Mouse (Mus musculus) mouse embryonic stem cell (cell line): ENCODE measurements around the gene Col23a1.

ENCODE experiments used
- in situ Hi-C, 2 experiments: fragments of 300-500 bp; cut with MboI; formaldehyde crosslinking; loops; 1 replicate in 1 of 2; 3 replicates in 1 of 2; pipeline ENCODE4 v1.14.3; 2019 to 2020; ENCODE audit warnings: low sequenced_read_pairs in 2 of 2, low pct_unique_long_range_greater_than_20kb in 1 of 2, mixed read lengths in 1 of 2; ENCODE audit not compliant: unreplicated experiment in 1 of 2

Col23a1 gene

GRCm38 (mm10) chr11:51502431-51502851 is 212.7 kb downstream of the Col23a1 start:
- in situ Hi-C loops, result no loop called here

DNA sequence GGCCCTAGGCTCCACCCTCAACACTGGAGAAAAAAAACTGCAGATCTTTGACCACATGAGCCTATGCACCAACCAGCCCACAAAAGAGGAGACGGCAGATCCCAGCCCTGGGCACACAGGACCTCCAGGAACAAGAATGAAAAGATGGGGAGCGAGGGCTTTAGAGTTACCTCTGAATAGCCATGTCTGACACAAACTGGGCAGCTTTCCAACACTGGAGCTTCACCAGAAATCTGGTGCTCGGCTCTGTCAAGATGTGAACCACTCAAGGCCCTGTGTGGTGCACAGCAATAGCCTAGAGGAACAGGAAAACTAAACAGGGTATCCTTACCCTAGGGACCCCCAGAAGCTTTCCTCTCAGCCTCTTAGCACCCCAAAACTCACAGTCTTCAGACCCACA is 215.2 kb downstream of the Col23a1 start:
- in situ Hi-C loops, result no loop called here

GRCm38 (mm10) chr11:51508053-51508452 is 218.3 kb downstream of the Col23a1 start:
- in situ Hi-C loops, result no loop called here

DNA sequence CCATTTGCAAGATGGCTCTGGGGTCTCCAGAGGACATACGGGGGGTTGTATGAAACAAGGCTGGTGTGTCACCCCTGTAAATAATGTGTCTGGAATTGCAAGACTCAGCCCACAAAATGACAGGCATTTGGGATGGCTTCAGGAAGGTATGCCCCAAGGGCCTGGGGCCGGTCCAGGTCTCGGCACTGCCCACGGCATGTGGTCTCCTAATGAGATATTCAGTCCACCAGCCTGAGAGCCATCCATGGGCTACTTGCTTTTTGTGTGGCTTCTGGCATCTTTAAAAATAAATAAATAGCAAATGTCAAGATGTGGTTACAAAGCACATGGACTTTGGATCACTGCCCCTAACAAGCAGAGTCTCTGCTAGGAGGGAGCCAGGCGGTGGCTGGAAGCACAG is 219.5 kb downstream of the Col23a1 start:
- in situ Hi-C loops, result no loop called here

- in situ Hi-C loops, result no loop called here
Measured at GRCm38 (mm10) chr11:51513019-51513418, 223.3 kb downstream of the Col23a1 start.

DNA sequence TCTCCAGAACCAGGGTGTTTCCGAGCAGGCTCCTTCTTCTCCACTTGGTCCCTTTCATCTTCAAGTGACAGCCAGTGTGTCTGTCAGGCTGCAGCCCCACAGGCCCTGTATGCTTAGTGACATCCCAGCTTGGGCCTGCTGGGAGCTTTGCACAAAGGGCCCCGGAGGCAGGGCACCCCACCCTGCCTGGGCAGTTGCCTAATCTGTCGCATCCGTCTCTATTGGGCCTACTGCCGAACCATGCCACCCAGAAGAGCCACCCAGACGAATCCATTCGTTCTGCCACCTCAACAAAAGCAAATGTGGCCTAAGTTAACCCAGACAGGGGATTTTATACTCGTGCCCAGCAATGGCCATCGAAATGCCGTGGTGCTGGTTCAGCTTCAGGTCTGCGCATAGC is 225.6 kb downstream of the Col23a1 start:
- in situ Hi-C loops, result no loop called here

DNA sequence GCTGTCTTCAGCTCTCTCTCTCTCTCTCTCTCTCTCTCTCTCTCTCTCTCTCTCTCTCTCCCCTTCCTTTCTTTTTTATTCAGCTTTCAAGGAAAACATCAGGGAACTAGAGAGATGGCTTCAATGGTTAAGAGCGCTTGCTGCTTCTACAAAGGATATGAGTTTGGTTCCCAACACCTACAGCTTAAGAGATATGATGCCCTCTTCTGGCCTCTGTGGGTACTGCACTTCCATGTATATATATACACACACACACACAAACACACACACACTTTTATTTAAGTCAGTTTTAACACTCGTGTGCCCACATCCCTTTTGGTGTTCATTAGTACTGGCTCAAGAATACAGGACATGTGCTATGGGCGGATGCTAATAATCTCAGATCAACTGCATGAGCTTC is 228.4 kb downstream of the Col23a1 start:
- in situ Hi-C loops, result no loop called here

DNA sequence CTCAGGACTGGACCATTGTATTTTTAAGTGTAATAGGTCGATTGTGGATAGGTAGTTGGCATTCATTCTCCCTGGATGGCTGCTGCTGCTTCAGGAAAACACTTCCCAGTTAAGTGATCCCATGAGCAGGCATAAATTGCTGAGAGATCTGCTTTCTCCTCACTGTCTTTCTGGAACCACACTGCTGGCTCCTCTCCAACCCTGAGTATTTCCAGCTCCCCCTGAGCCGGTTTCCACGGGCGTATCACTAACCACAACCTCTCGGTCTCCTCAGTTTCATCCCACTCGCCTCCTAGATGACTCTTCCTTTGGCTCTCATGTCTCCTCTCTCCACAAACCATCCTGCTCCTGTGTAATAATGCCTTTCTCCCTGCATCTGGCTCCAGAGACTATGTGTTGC is 228.9 kb downstream of the Col23a1 start:
- in situ Hi-C loops, result no loop called here

DNA sequence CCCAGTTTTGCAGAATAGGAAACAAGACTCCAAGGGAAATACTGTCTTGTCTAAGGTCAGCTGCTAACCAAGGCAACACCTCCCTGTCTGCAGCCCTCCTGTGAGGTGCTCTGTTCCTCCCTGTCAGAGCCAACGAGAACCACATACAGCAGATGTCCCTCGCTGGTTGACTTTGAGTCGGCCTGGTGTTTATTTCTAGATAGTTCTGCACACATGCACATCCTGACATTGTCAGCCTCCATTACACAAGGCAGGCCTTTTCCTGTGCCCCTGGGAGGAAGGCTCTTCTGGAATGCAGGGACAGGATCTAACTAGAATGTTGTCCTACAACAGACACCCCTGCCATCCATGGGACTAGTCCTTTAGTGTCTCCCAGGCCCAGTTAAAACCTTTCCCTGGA is 231.7 kb downstream of the Col23a1 start:
- in situ Hi-C loops, result no loop called here

GRCm38 (mm10) chr11:51523215-51523614 is 233.5 kb downstream of the Col23a1 start:
- in situ Hi-C loops, result no loop called here

- in situ Hi-C loops, result no loop called here
Measured at GRCm38 (mm10) chr11:51523625-51524024, 233.9 kb downstream of the Col23a1 start.

DNA sequence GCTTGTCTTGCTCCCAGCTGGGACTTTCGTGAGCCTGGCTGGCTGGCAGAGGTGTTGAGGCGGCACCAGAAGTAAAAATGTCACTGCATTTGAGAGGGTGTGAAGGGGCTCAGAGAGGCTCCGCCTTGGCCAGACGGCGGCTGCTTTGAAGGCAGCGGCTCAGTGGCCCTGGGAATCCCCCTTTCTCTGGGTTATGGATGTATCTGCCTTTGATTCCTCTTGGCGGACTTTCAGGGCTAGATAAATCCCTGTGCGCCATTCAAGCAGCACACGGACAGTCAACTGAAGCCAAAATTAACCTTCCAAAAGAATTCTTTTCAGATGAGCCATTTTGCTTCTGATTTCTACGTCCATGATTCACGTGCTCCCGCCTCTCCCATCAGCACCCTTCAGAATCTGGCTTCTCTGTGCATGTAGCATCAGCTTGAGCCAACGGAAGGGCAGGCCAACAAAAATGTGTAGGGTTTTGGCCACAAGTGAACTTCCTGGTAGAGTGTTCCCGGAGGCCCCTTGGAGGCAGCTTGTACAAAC is 237.0 kb downstream of the Col23a1 start:
- in situ Hi-C loops, result loop anchor here in 1 of 2 experiments (25.0 kb wide), 1 partner anchor 589 kb away; the partner anchor contains the start of genes 4933414I15Rik and Zfp354b

GRCm38 (mm10) chr11:51533128-51533533 is 243.4 kb downstream of the Col23a1 start:
- in situ Hi-C loops, result loop anchor here in 1 of 2 experiments (5.0 to 25.0 kb wide), 2 partner anchors 241 to 596 kb away; partner anchors contain the start of genes 4933414I15Rik and Zfp354b

DNA sequence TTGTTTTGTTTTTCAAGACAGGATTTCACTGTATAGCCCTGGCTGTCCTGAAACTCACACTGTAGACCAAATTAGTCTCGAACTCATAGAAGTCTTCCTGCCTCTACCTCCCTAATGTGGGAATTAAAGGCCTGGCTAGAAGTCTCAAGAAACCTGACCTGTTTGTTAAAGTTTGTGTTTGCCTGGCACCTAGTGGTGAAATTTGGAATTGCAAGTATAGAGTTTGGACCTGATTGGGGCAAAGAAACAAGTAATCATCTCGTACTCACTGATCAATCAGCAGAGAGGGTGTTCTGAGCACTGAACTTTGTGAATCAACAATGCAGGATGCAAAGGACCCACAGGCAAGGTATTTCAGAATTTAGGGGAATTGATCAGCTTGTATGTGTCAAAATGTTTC is 244.6 kb downstream of the Col23a1 start:
- in situ Hi-C loops, result loop anchor here in 1 of 2 experiments (5.0 to 25.0 kb wide), 2 partner anchors 242 to 597 kb away; partner anchors contain the start of genes 4933414I15Rik and Zfp354b

DNA sequence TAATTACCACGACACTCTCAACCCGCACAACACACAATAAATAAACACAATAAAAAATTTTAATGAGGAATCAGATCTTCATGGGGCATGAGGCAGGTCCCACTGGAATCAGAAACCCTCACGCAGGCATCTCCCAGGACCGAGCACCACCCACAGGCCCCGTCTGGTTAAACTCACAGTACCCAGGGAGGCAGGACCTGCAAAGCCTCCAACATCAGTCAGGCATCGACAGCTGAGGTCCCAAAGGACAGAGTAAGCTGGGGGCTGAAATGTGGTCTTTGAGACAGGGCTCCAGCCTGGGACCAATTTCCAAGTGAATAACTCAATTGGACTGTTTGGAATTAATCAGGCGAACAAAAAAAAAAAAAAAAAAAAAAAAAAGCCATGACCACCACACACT is 248.7 kb downstream of the Col23a1 start:
- in situ Hi-C loops, result loop anchor here (5.0 to 25.0 kb wide), 2 partner anchors 246 to 601 kb away; partner anchors contain the start of genes 4933414I15Rik (in 1 of the 2) and Zfp354b (in 1 of the 2)

- in situ Hi-C loops, result loop anchor here (5.0 to 25.0 kb wide), 2 partner anchors 247 to 602 kb away; partner anchors contain the start of genes 4933414I15Rik (in 1 of the 2) and Zfp354b (in 1 of the 2)
Measured at GRCm38 (mm10) chr11:51538919-51539758, 249.4 kb downstream of the Col23a1 start.

GRCm38 (mm10) chr11:51539759-51540282 is 250.1 kb downstream of the Col23a1 start:
- in situ Hi-C loops, result loop anchor here (5.0 to 25.0 kb wide), 2 partner anchors 248 to 603 kb away; partner anchors contain the start of genes 4933414I15Rik (in 1 of the 2) and Zfp354b (in 1 of the 2)

GRCm38 (mm10) chr11:51542424-51542823 is 252.7 kb downstream of the Col23a1 start:
- in situ Hi-C loops, result loop anchor here in 1 of 2 experiments (25.0 kb wide), 1 partner anchor 605 kb away; the partner anchor contains the start of genes 4933414I15Rik and Zfp354b
